Mouse (Mus musculus) liver, postnatal 0 days (tissue): ENCODE measurements around the gene Vmn1r235.

Experiments
- CTCF ChIP-seq: sonication (generic); IDR thresholded peaks from 2 replicates; pipeline ENCODE4 v1.5.1; 2016; ENCODE audit warnings: antibody characterized with exemption, low read depth
- EP300 ChIP-seq: IDR thresholded peaks from 2 replicates; pipeline ENCODE4 v1.6.1; 2016; ENCODE audit warnings: antibody characterized with exemption, low read depth, mild to moderate bottlenecking

DNA sequence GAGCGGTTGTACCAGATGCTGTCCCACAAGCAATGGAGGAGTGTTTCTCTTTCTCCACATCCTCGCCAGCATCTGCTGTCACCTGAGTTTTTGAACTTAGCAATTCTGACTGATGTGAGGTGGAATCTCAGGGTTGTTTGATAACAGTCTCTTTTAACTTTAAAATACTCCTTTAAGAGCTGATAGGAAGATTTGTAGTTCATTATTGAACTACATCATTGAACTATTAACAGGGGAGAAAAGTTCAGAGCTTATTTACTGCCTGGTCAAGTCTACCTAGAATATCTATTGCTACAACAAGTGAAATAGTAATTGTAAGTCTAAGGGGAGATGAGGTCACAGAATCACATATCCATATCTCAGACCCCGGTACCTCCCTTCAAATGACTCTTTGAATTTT is 26.4 kb downstream of the Vmn1r235 start, which contains the start of gene Vmn1r236:
- TF ChIP-seq CTCF, result no peak
- TF ChIP-seq EP300, result no peak
